ENCODE assay signal across 28 mouse cellular contexts in the genomic region with DNA sequence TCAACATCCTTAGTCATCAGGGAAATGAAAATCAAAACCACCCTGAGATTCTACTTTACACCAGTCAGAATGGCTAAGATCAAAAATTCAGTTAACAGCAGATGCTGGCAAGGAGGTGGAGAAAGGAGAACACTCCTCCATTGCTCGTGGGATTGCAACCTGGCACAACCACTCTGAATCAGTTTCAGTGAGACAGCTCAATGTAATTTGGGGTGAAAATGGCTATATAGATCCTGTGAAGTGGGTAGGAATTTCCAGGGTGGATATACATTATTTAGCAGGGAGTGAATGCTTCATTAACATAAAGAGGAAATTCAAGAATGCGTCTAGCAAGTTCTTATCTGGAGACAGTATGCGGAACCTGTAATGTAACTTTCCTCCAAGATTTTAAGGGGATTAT.
"Had no signal": no experiment of that assay in that cellular context is flagged by ENCODE, and none has a peak within 500 bp of the region (broad histone marks: within the 10 kb centered on the region; RNA-seq: fewer than 3 reads in every experiment).

No protein-coding gene starts in this region.

- H3K4me1 ChIP-seq: heart, embryonic 13.5 days; heart, embryonic 15.5 days; hindbrain, embryonic 10.5 days; hindbrain, embryonic 12.5 days; intestine, embryonic 15.5 days; limb, embryonic 10.5 days; limb, embryonic 12.5 days; liver, embryonic 13.5 days; liver, embryonic 15.5 days had no signal

- H3K27ac ChIP-seq: heart, adult 2 months; heart, embryonic 13.5 days; heart, embryonic 15.5 days; hindbrain, embryonic 10.5 days; hindbrain, embryonic 12.5 days; hindbrain, embryonic 14.5 days; intestine, embryonic 15.5 days; layer of hippocampus, adult 2 months; limb, embryonic 10.5 days; limb, embryonic 12.5 days; liver, embryonic 13.5 days; liver, embryonic 15.5 days had no signal

- DNase-seq: gastrocnemius, postnatal 14 days; gastrocnemius, postnatal 36 days; heart, adult 11 months; heart, adult 2 months; heart, postnatal 14 days; heart, postnatal 4 days; kidney, adult 18-20 months; kidney, adult 8-10 months; kidney, postnatal 10 days; kidney, postnatal 25 days; kidney, postnatal 4 days; liver; liver, embryonic 13.5 days had no signal

- H3K4me3 ChIP-seq: heart, adult 2 months; heart, embryonic 13.5 days; heart, embryonic 15.5 days; hindbrain, embryonic 10.5 days; hindbrain, embryonic 12.5 days; intestine, embryonic 15.5 days; layer of hippocampus, adult 2 months; limb, embryonic 10.5 days; limb, embryonic 12.5 days; liver, embryonic 13.5 days; liver, embryonic 15.5 days had no signal

- H3K9ac ChIP-seq: heart, embryonic 13.5 days; heart, embryonic 15.5 days; hindbrain, embryonic 12.5 days; hindbrain, embryonic 14.5 days; intestine, embryonic 15.5 days; limb, embryonic 12.5 days; liver, embryonic 13.5 days; liver, embryonic 15.5 days had no signal

- H3K36me3 ChIP-seq: heart, embryonic 13.5 days; heart, embryonic 15.5 days; hindbrain, embryonic 10.5 days; hindbrain, embryonic 12.5 days; intestine, embryonic 15.5 days; limb, embryonic 10.5 days; limb, embryonic 12.5 days; liver, embryonic 13.5 days; liver, embryonic 15.5 days had no signal

- H3K9me3 ChIP-seq: heart, embryonic 13.5 days; heart, embryonic 15.5 days; hindbrain, embryonic 10.5 days; hindbrain, embryonic 12.5 days; intestine, embryonic 15.5 days; limb, embryonic 10.5 days; limb, embryonic 12.5 days; liver, embryonic 13.5 days; liver, embryonic 15.5 days had no signal

- ATAC-seq: hindbrain, embryonic 16.5 days; inflammation-experienced regulatory T-cells, adult 6 months; intestine, embryonic 15.5 days; intestine, postnatal 0 days had no signal

- H3K4me2 ChIP-seq: heart, embryonic 11.5 days; heart, embryonic 13.5 days; heart, embryonic 15.5 days; hindbrain, embryonic 12.5 days; hindbrain, embryonic 14.5 days; intestine, embryonic 15.5 days; limb, embryonic 12.5 days; liver, embryonic 11.5 days; liver, embryonic 13.5 days; liver, embryonic 15.5 days had no signal

- H3K27me3 ChIP-seq: heart, embryonic 13.5 days; heart, embryonic 15.5 days; hindbrain, embryonic 12.5 days; intestine, embryonic 15.5 days; limb, embryonic 12.5 days; liver, embryonic 13.5 days; liver, embryonic 15.5 days had no signal
